Mouse (Mus musculus) thymus, adult 2 months (tissue): ENCODE measurements around the gene Bmt2.

Experiments
- CTCF ChIP-seq: fragments of 200-500 bp; IDR thresholded peaks from 2 replicates; pipeline ENCODE4 v1.5.1; 2012; ENCODE audit warnings: mild to moderate bottlenecking, control low read depth, low read length, moderate library complexity, borderline replicate concordance; ENCODE audit not compliant: control insufficient read depth, poor library complexity, insufficient read depth; ENCODE audit errors: extremely low read depth
- POLR2A ChIP-seq: fragments of 200-500 bp; IDR thresholded peaks from 2 replicates; pipeline ENCODE4 v1.6.1; 2012; ENCODE audit warnings: mild to moderate bottlenecking, low read length, control low read depth, moderate library complexity; ENCODE audit not compliant: control insufficient read depth, poor library complexity, insufficient read depth; ENCODE audit errors: extremely low read depth

GRCm38 (mm10) chr6:13683929-13684595 is 6.3 kb upstream of the Bmt2 start:
- TF ChIP-seq CTCF (no peak), POLR2A (no peak)
